Mouse (Mus musculus): Measurements from ENCODE around the gene Cox8a.

DNA sequence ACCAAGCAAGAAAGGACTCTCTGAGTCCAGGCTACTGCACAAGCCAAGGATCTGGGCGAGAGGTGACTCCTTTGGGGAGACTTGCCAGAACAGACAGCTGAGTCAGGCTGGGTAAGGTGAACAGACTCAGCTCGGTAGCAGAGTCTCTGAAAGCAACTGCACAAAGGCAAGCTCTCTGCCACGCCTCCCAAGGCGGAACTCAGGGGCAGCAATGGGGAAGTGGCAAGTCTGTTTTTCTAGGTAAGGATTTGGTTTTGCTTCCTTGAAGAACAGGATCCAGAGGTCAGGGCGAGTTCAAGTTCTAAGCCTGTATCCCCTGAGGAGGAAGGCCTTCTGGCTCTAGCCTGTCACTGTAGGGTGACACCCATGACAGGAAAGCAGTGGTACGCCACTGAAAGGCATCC is 9.1 kb upstream of the Cox8a start:
- TF ChIP-seq CTCF (IDR thresholded peaks at IDR 0.05; ENCODE audit: borderline replicate concordance, control insufficient read depth, extremely low read depth, insufficient read depth, low read length, poor library complexity) (no peak), POLR2A (IDR thresholded peaks at IDR 0.05; ENCODE audit: control insufficient read depth, extremely low read depth, insufficient read depth, low read length, poor library complexity) (no peak)

Data from thymus, adult 2 months (tissue).